Mouse (Mus musculus): Measurements from ENCODE around the gene Cdr2l.

- TF ChIP-seq CTCF (IDR thresholded peaks at IDR 0.05; ENCODE audit: low read depth, low read length) (no peak), POLR2A (IDR thresholded peaks at IDR 0.05; ENCODE audit: borderline replicate concordance, low read depth, low read length) (no peak)
Observed at GRCm38 (mm10) chr11:115439326-115439725, 57.6 kb downstream of the Cdr2l start.
